Mouse (Mus musculus) left cerebral cortex, postnatal 10 days (tissue): ENCODE measurements around the gene Cd207. TPM values are rescaled to one million over a fixed set of nuclear protein-coding genes. Genes with fewer than 3 reads are reported as not detected.
A peak's percentile ranks its signal among the peaks of the same experiment; 100 is the strongest.

Experiments used
- DNase-seq, 2 experiments: peaks; one replicate each; pipeline ENCODE4 v3.0.0; 2021 to 2022; ENCODE audit warnings: low spot score in 2 of 2, mixed read lengths in 1 of 2; ENCODE audit errors: extremely low spot score in 1 of 2
- intact Hi-C: fragments of 180-260 bp; cut with DNase I; formaldehyde crosslinking; loops from one replicate; pipeline ENCODE4 v1.15.1; 2025
- total RNA-seq, 2 experiments: library from RNA; stranded (reverse); gene quantifications; 2 replicates each; pipeline ENCODE4 v1.2.3; 2021

Cd207 gene
- total RNA-seq = not detected

DNA sequence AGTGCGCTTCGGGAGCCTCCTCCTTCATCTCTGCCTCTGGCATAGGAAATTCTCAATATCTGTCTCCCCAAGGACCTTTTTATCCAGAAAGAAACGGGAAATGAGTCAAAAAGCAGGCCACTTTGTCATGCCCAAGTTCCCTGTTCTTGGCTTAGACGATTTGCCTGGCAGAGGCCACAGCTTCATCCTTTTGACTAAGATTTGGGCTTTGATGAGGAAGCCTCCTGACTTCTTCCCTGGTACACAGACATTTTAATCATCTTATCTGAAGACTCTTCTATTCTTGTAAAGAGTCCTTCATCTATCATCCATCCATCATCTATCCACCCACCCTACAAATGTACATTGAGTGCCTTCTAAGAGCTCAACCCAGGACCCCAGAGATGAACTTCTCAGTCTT lies at the start of gene Cd207:
Gene Cd207, minus strand, starts transcription at position 101 of the 400 bp plus-strand sequence.
- intact Hi-C loops = loop anchor here (10.0 kb wide), 1 partner anchor 313 kb away; no protein-coding TSS in a partner anchor
- no peak for DNase-seq

DNA sequence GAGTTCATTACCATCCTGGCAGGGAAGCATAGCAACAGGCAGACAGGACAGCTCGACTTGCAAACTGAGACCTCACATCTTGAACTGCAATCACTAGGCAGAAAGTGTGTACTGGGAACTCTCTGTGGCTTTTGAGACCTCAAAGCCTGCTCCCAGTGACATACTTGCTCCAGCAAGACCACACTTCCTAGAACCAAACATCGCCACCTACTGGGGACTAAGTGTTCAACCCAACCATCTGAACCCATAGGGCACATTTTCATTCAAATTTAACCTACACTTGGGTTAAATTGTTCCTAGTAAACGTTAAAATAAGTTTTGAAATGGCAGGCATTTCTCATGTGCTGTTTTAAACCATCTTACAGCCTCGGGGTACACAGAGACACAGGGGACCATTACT lies 49.5 kb upstream of the Cd207 start:
- intact Hi-C loops = no loop called here

DNA sequence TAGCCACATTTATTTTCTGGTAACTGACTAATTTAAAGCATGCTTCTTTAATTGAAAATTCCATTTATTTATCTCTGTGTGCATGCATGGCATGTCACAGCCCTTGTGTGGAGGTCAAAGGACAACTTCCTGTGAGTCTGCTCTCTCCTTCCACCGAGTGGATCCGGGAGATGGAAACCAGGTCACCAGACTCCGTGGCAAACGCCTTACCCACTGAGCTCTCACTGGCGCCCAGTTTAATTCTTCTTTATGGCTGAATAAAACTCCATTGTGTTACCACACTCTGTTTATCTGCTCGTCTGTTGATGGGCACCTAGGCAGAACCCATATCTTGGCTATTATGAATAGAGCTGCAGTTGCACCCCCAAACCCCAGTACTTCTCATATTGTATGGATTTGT lies 44.9 kb upstream of the Cd207 start:
- intact Hi-C loops = no loop called here
- no peak for DNase-seq

More for the DNA sequence above, 49.5 kb upstream of the Cd207 start:
- DNase-seq = no peak

DNA sequence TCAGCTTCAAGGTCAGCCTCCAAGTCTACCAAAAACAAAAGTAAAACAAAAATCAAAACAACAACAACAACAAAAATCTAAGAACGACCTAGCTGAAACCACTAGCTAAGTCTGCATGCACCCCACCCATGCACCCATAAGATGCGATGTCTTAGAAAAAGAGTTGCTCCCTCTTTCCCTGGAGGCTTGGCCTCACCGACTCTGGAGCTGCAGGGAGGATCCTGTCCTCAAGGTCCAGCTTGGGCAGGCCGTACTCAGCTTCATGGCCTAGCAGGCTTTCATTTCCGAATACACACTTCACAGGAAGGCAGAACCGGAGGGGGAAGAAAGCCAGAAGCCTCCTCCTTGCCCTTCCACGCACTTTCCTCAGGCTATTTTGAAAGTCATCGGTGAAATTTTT lies 39.4 kb upstream of the Cd207 start:
- intact Hi-C loops = no loop called here
- no peak for DNase-seq

DNA sequence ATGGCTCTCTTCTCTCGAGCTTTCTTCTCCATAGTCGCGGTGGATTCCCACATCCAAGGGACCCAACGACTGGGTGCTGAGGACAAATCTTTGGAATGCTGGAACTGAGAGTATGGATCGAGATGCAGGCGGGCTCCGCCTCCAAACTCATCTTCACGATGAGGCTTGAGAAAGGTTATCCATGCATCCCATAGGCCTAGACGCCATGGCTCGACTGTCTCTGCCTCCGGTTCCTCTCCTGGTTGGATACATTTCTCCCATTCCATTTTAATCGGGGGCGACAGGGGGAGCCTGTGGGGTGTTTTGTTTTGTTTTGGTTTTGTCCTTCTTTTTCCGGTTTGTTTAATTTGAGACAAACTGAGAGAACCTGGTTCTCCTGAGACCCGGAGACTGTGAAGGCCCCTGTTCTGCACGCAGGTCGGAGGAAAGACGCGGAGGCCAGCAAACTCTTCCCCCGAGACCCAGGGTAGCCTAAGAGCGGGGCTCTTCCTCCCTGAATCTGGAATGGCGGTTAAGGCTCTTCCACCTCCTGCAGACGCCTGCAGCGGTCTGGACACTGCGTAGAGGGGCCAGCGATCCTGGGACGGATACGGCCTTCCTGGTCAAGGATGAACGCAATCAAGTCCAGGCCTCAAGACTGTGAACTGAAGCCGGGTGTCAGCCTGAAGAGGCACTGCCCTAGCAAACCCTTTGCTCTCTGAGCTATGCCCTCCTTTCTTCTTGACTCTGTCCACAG lies 38.0 kb upstream of the Cd207 start:
- intact Hi-C loops = no loop called here
- DNase-seq = no peak

DNA sequence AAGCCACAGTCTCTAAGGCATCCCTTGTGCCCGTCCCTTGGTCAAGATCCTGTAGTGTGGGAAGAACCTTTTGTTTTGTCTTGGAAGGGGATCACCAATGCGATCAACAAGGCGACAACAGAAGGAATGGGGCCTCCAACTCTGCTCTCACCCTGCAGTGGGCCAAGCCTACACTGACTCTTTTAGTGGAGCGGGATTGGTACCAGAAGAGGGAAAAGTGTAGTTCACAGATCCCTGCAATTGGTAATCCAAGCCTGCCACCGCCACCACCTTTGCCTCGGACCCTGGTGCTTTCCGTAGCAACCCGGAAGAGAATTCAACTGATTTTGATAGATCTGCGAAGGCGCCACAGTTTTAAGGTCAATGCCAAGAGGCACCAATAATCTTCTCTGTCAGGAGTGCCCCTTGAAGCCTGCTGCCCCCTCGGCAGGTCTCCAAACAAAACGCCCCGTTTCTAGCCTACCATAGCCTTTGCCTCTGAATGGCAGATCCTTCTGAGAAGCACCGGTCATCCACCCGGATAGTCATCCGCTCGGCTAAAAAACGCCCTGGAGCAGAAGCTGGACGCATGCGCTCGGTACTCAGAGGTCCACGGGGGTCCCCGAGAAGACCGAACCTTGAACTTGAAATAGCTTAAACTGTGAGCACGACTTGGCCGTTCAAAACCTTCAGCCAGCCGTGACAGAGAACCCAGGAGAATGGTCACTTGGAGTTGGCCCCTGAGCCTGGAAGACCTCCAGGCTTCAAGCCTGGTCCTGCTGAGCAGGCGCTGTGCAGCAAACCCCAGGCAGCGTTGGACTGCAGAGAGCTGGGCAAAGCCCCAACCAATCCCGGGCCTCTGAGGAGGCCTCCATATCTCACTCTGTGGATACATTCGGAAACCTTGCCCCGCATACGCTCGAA lies 36.8 kb upstream of the Cd207 start:
- DNase-seq = no peak
- intact Hi-C loops = no loop called here

DNA sequence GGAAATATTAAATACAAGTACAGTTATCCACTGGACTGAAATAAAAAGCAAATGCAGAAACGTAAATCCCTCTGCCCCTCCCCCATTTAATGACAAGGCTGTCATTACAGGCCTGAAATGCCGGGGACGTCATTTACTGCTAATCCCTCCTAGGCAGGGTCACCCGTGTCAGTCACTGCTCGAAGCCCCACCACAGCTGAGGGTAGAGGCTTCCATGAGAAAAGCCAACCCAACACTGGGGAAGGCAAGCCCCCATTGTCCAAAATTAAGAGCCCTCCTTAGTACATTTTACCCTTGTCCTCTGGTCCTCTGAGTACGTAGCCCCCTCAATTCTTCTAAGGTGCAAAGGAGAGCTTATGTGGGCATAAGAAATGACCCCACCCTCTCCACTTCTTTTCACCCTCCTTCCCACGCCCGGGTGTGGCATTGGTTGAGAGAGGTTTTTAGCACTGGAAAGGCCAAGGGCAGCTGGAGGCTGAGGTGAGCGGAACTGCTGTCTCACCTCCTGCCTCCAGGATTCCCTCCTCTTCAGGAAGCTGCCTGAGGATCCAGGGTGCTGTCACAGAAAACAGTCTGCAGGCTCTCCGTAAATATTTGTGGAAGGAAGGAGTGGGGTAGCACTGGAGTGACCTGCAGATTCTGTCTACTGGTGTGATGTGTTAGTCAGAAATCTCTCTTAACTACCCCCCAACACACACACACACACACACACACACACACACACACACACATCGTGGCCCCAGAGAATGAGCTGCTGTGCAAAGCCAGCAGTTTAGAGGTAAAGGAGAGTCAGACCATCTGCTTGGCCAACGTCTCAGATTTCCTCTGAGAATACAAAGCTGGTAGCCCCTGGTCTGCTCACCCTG lies 35.8 kb upstream of the Cd207 start:
- intact Hi-C loops = no loop called here
- no peak for DNase-seq

DNA sequence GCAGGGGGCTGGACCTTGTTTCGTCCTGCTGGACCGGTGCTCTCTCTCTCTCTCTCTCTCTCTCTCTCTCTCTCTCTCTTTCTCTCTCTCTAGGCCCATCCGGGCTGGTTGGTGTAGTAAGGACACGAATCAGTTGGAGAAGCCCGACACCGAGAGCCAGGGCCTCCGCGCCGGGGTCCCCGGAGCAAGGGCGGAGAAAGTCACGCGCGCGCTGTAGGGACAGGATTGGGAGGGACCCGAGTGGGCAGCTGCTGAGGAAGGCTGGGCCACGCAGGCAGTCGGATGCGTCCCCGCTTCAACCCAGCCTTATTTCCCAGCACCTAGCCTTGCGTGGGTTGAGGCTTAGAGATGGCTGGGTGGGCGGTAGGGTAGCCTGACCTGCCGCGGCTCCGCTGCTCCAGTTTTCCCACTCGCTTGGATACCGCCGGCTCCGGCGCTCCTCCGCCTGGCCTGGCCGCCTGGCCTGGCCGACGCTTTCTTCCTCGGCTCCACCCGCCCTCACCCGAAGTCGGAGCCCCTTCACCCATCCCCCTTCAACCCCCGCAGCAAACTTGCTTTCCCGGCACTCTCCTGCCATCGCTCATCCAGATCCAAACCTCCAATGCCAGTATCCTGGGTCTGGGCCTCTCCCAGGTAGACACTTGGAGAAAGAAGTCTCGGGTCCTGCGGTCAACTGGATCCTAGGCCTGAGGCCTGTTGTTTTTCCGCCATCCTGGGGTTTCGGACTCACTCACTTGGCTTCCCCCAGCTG lies 34.2 kb upstream of the Cd207 start:
- no peak for DNase-seq
- intact Hi-C loops = no loop called here

DNA sequence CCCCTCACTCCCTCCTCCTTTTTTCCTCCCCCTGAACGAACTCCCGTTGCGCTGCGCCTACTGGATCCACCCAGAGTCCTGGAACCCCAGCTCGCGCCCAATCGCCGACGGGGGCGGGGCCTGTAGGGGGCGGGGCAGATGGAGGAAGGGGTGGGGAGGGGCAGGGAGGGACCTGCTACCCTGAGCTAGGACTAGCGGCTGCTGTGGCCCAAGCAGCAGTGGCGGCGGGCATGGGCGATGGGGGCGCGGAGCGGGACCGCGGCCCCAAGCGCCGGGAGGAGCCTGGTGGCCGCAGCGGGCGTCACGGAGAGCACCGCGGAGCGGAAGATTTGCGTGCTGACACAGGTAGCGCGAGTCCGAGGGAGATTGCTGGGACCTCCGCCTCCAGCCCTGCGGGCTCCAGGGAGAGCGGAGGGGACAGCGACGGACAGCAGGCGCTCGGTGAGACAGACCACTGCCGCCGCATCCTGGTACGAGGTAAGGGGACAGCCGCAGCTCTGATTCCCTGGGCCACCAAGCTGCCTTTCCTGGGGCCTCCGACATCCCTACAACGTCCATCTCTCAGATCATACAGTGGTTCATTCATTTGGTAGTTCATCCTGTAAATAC lies 33.5 kb upstream of the Cd207 start, which contains the start of gene Vax2:
Gene Vax2, plus strand, starts transcription at position 198 of the 609 bp plus-strand sequence.
- DNase-seq = peak in 1 of 2 experiments; percentile 58
- intact Hi-C loops = no loop called here

DNA sequence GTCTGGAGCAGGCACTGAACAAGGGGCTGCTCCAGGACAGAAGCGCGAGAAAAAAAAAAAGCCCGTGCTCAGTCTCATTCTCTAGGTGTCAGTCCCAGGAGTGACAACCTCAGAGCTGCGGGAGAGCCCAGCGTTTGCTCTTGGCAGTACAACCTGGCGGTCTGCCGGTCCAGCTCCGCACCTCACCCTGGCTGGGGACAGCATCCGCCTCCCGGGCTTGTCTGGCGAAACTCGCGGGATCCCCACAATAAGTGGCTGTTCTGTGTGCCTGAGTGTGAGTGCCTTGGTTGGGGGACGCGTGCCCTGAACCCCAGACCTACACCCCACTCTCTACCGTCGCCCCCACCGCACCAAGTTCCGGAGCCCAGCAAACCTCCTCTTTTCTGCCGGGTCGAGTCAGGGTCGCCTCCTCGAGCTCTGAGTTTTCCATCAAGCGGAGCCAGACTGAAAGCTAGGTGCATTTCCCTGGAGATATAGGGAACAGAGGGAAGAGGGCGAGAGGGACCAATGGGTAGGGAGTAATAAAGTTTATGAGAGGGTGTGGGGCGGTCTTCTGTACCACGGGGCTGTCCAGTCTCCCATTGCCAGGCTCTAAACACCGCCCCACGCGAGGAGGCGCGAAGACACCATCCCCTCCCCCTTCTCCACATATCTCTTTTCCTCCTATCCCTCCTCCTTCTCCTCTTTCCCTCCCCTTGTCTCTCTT lies 32.9 kb upstream of the Cd207 start:
- no peak for DNase-seq
- intact Hi-C loops = no loop called here

DNA sequence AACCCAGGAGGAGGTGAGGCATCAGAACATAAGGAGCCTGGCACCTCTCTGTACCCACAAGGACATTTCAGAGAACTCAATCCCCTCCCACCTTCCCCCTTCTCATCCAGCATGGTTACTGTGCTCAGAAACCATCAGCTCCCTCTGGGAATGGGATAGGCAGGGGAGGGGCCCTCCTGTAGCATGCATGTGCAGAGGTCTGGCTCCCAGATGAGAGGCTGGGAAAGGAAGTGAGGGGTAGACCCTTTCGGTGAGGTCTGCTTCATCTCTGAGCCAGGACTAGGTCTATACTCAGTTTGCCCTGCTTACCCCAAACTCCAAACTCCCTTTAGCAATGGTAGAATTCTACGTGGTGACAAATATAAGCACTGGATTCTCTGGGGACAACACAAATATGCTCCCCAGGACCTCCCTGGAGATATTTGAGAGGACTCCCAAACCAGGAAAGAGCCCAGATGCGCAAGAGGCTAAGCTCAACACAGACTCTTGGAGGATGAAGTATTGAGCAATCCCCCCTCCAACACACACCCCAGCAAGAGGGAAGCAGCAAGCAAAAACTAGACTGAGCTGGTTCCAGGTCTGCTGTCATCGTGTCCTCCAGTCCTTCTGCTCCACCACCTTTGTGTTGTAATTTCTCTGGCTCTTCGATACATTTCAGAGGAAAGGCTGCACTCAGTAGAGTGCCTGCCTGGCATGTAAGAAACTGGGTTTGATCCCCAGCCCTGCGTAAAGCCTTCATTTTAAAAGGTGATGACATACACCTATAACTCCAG lies 30.3 kb upstream of the Cd207 start:
- no peak for DNase-seq
- intact Hi-C loops = no loop called here

DNA sequence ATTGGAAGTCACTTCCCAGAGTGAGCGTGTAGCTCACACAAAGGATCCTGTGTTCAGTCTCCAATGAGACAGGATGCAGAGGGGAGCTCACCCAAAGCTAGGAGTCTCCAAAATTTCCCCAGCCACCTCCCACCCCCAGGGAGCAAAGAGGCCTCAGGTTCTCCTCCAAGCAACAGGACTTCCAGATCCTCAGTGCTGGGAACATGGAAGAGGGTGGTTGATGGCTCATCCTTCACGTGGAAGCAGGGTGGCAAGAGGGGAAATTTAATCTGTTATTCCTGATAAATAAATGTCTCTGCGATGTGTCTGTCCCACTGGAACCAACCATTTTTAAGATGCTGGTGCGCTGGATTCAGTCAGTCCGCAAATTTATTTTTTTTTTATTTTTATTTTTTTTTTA lies 27.0 kb upstream of the Cd207 start:
- no peak for DNase-seq
- intact Hi-C loops = no loop called here

DNA sequence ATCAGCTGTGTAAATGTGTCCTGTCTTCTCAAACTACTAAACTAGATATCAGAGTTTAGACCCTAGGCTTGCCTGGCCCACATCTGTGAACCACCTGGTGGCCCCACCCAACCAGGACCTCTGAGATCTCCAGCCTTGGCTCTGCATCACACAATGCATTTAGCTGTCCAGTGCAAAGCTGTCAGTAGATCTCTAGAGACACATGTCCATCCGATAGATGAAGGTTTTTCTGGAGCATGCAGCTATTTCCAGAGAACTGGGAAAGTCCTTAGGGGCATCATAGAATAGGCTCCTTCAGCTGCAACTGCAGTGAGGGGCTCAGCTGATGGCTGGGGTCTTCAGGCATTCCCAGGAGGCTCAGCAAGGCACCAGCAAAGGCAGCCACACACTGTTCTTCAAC lies 26.6 kb upstream of the Cd207 start:
- intact Hi-C loops = no loop called here
- no peak for DNase-seq

DNA sequence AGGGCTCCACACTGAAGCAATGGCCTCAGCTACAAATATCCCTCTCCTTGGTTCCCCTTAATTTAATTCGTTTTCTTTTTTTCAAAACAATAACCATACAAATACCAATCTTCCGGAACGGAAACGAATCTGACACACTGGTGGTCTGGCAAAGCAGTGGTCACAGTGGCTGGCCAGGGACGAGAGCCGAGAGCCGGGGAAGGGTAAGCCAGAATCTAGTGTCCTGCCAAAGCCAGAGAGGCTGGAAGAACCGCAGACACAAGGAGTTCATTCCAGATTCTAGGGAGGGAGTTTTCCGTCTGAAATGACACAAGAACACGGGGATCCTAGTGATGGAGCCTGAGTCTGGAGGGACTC lies 26.0 kb upstream of the Cd207 start:
- intact Hi-C loops = no loop called here
- DNase-seq = no peak

DNA sequence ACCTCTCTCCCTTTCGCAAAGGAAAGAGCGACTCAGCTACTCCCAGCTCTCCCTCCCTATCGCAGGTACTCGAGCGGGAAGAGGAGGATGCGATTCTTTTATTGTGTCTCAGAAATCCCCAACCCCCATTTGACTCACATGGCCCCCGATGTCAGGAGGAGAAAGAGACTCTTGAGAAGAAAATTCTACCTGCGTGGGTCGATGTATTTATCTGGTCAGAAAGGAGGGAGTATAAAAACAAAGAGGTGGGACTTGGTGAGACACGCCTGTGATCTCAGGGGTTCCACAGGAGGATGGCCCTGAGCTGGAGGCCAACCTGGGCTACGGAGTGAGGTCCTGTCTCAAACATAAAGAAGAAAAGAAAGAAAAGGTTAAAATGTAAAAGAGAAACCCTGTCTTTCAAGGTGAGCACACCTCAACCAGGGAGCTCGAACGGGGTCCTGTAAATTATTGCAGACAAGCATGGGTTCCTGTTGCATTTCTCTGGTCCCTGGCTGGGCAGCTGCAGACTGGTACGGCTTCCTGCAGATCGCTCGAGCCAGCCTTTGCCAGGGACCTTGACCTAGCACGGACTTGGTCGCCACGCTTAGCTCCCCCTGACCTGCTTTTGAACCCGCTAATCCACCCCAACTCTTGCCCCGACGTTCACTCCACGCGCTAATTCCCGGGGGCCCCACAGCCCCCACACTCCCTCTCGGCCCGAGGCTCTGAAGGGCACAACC lies 25.5 kb upstream of the Cd207 start:
- no peak for DNase-seq
- intact Hi-C loops = no loop called here
